Mouse (Mus musculus) embryonic facial prominence, embryonic 12.5 days (tissue): ENCODE data around the gene Ube2v1. TPM values are rescaled to one million over a fixed set of nuclear protein-coding genes. Genes with fewer than 3 reads are reported as not detected.
A peak's percentile ranks its signal among the peaks of the same experiment; 100 is the strongest.

Experiments used
- ATAC-seq: fragments of 200-750 bp; cut with Nextera tagmentation; 2 replicates; pipeline ENCODE4 v1.8.0; 2017; ENCODE audit not compliant: insufficient number of reproducible peaks, insufficient read depth, low FRiP score, low TSS enrichment
- H3K27ac ChIP-seq: fragments of 300-500 bp; sonication (generic); 2 replicates; pipeline ENCODE4 v1.5.1; 2016; ENCODE audit warnings: mild to moderate bottlenecking
- H3K27me3 ChIP-seq: fragments of 300-500 bp; sonication (generic); 2 replicates; pipeline ENCODE4 v1.6.1; 2016; ENCODE audit warnings: mild to moderate bottlenecking, moderate library complexity
- H3K36me3 ChIP-seq: fragments of 300-500 bp; sonication (generic); 2 replicates; pipeline ENCODE4 v1.6.1; 2016; ENCODE audit warnings: mild to moderate bottlenecking
- H3K4me1 ChIP-seq: fragments of 300-500 bp; sonication (generic); 2 replicates; pipeline ENCODE4 v1.6.1; 2016
- H3K4me2 ChIP-seq: fragments of 300-500 bp; sonication (generic); replicated peaks from 2 replicates; pipeline ENCODE4 v1.6.1; 2016; ENCODE audit warnings: mild to moderate bottlenecking, moderate library complexity
- H3K4me3 ChIP-seq: fragments of 300-500 bp; sonication (generic); 2 replicates; pipeline ENCODE4 v1.5.1; 2016; ENCODE audit warnings: mild to moderate bottlenecking
- H3K9ac ChIP-seq: fragments of 300-500 bp; sonication (generic); 2 replicates; pipeline ENCODE4 v1.6.1; 2016; ENCODE audit warnings: mild to moderate bottlenecking, moderate library complexity
- H3K9me3 ChIP-seq: fragments of 300-500 bp; sonication (generic); 2 replicates; pipeline ENCODE4 v1.6.1; 2016; ENCODE audit warnings: mild to moderate bottlenecking, moderate library complexity
- WGBS: fragments of 180-500 bp; shearing (Covaris S2); methylation state at CpG from one replicate; pipeline ENCODE4 v1.1.7; 2016; 5-methylcytosine and 5-hydroxymethylcytosine counted together
- polyA plus RNA-seq: library from polyadenylated mRNA; unstranded; fragments of >200 nt; fragmentation: Nextera tagmentation; extraction: Ambion mirVana; gene quantifications from 2 replicates; pipeline ENCODE4 v1.2.1, GENCODE M21; 2016

The Ube2v1 gene
- 256 and 272 TPM in 2 replicates for polyA plus RNA-seq

DNA sequence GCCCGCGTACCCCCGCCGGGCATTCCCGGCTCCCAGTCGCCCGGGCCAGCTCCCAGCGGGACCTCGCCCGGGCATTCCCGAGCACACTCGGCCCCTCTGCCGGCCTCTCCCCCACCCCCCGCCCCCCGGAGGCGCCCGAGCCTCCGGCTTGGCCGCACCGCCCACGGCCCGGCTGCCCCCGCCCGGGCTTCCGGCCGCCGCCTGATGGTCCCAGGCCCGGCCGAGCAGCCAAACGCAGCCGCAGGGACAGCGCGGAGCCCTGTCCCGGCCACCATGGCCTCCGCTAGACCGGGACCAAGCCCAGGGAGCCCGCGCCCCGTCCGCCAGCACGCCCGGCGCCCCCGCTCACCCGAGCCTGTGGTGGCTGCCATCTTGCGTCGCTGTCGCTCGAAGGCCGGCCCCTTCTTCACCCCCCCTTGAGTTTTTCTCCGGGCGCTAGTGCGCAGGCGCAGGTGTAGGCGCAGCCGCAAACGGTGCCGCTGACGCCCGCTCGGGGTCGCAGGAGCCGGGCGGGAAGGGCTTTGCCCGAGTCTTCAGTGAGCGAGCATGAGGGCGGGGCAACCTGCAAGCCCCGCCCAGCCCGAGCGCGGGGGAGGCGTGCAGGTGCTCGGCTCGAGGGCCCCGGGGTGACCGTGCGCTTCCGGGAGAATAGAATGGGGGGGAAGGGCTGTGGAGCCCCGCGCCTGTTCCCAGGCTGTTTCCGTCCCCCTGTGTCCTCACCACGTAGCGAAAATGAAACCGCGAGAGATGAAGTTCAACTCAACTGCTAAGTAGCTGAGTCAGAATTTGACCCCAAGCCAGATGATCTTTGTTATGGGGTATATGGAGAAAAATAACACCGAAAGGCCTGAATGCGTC lies at the start of gene Ube2v1:
Gene Ube2v1, minus strand, starts transcription at position 505 of the 858 bp plus-strand sequence.
- under 1% methylated on average over 74 of the region's 87 CpGs for WGBS

DNA sequence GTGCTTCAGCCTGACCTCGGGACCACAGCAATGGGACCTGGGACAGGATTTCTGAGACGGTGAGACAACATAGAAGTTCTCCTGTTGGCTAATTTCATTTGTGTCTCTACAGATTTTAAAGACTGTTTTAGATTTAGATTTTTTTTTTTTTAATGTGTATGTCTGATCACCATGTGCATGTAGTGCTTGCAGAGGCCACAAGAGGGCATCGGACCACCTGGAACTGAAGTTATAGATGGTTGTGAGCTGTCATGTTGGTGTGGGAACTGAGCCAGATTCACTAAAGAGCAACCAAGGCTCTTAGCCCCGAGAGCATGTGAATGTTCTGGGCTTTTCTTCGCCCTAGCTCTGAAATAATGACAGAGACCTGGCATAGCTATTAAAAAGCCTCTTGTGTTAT lies 48.8 kb upstream of the Ube2v1 start:
- WGBS = 49% methylated on average over 5 of the region's 5 CpGs
- Histone ChIP-seq H3K9ac (no peak overlapping the region), H3K27me3 (no peaks in the 10 kb centered on the region), H3K36me3 (no peaks in the 10 kb centered on the region), H3K4me3 (no peak overlapping the region), H3K4me1 (no peaks in the 10 kb centered on the region), H3K4me2 (no peak overlapping the region), H3K27ac (no peak overlapping the region), H3K9me3 (no peaks in the 10 kb centered on the region)
- ATAC-seq = no peak

More for the DNA sequence above, at the start of gene Ube2v1:
- Histone ChIP-seq H3K4me3 (peak within 1 kb of the TSS; percentile 96), H3K4me2 (peak within 1 kb of the TSS; percentile 82), H3K27ac (peak within 1 kb of the TSS; percentile 89), H3K9ac (peak within 1 kb of the TSS; percentile 94), H3K4me1 (peaks cover 31% of the 10 kb centered on the region), H3K36me3 (peaks cover 24% of the 10 kb centered on the region), H3K9me3 (no peaks in the 10 kb centered on the region), H3K27me3 (no peaks in the 10 kb centered on the region)
- ATAC-seq = peak; percentile 86

GRCm38 (mm10) chr2:167679902-167680430 lies 48.1 kb upstream of the Ube2v1 start:
- Histone ChIP-seq H3K4me2 (no peak overlapping the region), H3K27ac (no peak overlapping the region), H3K4me1 (no peaks in the 10 kb centered on the region), H3K36me3 (no peaks in the 10 kb centered on the region), H3K9ac (no peak overlapping the region), H3K4me3 (no peak overlapping the region), H3K27me3 (no peaks in the 10 kb centered on the region), H3K9me3 (no peaks in the 10 kb centered on the region)
- WGBS = 2% methylated on average over 13 of the region's 13 CpGs
- no peak for ATAC-seq

- no peak for ATAC-seq
- Histone ChIP-seq H3K27me3 (no peaks in the 10 kb centered on the region), H3K4me2 (no peak overlapping the region), H3K4me3 (no peak overlapping the region), H3K36me3 (no peaks in the 10 kb centered on the region), H3K27ac (no peak overlapping the region), H3K4me1 (no peaks in the 10 kb centered on the region), H3K9ac (no peak overlapping the region), H3K9me3 (no peaks in the 10 kb centered on the region)
- 49% methylated on average over 5 of the region's 5 CpGs for WGBS
These were observed 46.7 kb upstream of the Ube2v1 start for GRCm38 (mm10) chr2:167678600-167678999.

DNA sequence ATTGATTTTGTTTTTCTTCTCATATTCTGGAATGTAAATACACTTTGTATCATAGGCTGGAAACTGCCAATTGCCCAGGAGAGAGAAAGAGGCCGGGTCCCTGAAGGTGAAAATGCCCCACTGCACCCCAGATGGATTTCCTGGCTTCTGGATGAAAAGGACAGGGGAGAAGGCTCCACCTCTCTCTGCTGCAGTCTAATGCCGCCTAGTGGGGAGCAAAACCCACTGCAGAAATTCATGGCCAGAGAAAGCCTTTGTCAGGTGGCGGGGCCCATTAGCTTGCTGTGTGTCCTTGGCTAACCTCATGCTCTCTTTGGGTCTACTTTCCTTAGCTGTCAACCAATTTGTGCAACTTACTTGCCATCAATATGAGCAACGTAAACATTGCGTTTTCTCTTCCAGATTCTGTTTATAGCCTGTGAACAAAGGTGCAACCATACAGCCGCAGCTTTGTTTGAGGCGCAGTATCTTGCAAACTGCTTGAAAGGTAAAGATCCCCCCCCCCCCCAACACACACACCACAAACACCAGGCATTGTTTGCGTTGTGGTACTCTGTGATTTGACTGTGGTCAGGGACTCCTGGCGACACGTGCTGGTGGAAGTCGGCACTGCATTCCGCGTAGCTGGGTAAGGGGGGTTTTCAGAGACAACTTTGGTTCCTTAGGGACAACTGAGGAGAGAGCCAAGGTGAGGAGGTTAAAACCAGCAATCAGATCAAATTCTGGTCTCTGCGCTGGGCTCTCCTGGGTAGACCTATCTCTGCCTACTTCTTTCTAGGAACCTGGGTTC lies 43.4 kb upstream of the Ube2v1 start:
- no peak overlapping the region for H3K4me3 ChIP-seq
- H3K27ac ChIP-seq = no peak overlapping the region
- 37% methylated on average over 14 of the region's 14 CpGs for WGBS
- H3K9ac ChIP-seq = no peak overlapping the region
- H3K9me3 ChIP-seq = no peaks in the 10 kb centered on the region
- ATAC-seq = no peak
- H3K4me1 ChIP-seq = 0 out of 2 replicates have a peak, but pooled peaks cover 4% of the 10 kb centered on the region
- H3K27me3 ChIP-seq = no peaks in the 10 kb centered on the region
- no peaks in the 10 kb centered on the region for H3K36me3 ChIP-seq
- H3K4me2 ChIP-seq = no peak overlapping the region

GRCm38 (mm10) chr2:167672212-167672685 lies 40.4 kb upstream of the Ube2v1 start:
- peak; percentile 72 for ATAC-seq
- no peak overlapping the region for H3K4me3 ChIP-seq
- 25% methylated on average over 13 of the region's 13 CpGs for WGBS

GRCm38 (mm10) chr2:167671101-167671633 lies 39.3 kb upstream of the Ube2v1 start:
- H3K4me1 ChIP-seq = 0 out of 2 replicates have a peak, but pooled peaks cover 4% of the 10 kb centered on the region
- H3K4me2 ChIP-seq = no peak overlapping the region
- WGBS = 74% methylated on average over 5 of the region's 5 CpGs
- H3K9ac ChIP-seq = no peak overlapping the region
- no peaks in the 10 kb centered on the region for H3K27me3 ChIP-seq
- H3K9me3 ChIP-seq = no peaks in the 10 kb centered on the region
- no peaks in the 10 kb centered on the region for H3K36me3 ChIP-seq
- H3K27ac ChIP-seq = no peak overlapping the region
- no peak overlapping the region for H3K4me3 ChIP-seq
- no peak for ATAC-seq

More at GRCm38 (mm10) chr2:167672212-167672685, 40.4 kb upstream of the Ube2v1 start:
- Histone ChIP-seq H3K4me1 (0 out of 2 replicates have a peak, but pooled peaks cover 4% of the 10 kb centered on the region), H3K9me3 (no peaks in the 10 kb centered on the region), H3K36me3 (no peaks in the 10 kb centered on the region), H3K9ac (no peak overlapping the region), H3K4me2 (peak overlapping the region; percentile 21; the same call in 1 of the 2 replicates), H3K27ac (no peak overlapping the region), H3K27me3 (no peaks in the 10 kb centered on the region)

GRCm38 (mm10) chr2:167669398-167669797 lies 37.5 kb upstream of the Ube2v1 start:
- WGBS = 76% methylated on average over 4 of the region's 4 CpGs
- Histone ChIP-seq H3K36me3 (no peaks in the 10 kb centered on the region), H3K4me1 (0 out of 2 replicates have a peak, but pooled peaks cover 4% of the 10 kb centered on the region), H3K4me3 (no peak overlapping the region), H3K9me3 (no peaks in the 10 kb centered on the region), H3K4me2 (no peak overlapping the region), H3K27me3 (no peaks in the 10 kb centered on the region), H3K27ac (no peak overlapping the region), H3K9ac (no peak overlapping the region)
- ATAC-seq = no peak

DNA sequence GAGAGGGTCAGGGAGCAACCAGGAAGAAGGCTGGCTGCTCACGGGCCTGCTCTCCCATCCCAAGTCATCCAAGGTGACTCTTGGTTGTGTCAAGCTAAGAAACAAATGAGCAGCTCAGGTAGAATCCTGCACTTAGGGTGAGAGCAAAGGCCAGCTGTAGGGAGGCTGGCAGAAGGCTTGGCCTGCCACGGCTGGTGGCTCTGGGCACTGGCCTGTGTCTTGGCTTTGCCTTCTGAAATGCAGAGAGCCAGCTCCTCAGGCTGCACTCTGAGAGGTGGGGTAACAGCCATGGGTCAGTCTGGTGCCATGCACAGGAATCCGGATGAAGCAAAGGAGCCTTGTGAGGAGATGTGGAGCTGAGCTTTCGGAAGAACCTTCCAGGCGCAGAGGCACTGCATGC lies 36.5 kb upstream of the Ube2v1 start:
- H3K4me3 ChIP-seq = no peak overlapping the region

GRCm38 (mm10) chr2:167665972-167666713 lies 34.2 kb upstream of the Ube2v1 start:
- Histone ChIP-seq H3K4me2 (no peak overlapping the region), H3K27me3 (peaks cover 5% of the 10 kb centered on the region; the same call in 1 of the 2 replicates), H3K4me3 (no peak overlapping the region), H3K36me3 (no peaks in the 10 kb centered on the region), H3K27ac (no peak overlapping the region), H3K9me3 (no peaks in the 10 kb centered on the region), H3K9ac (no peak overlapping the region), H3K4me1 (peaks cover 9% of the 10 kb centered on the region; the same call in 1 of the 2 replicates)
- no peak for ATAC-seq
- 71% methylated on average over 18 of the region's 18 CpGs for WGBS

More for the DNA sequence above, 36.5 kb upstream of the Ube2v1 start:
- Histone ChIP-seq H3K4me1 (0 out of 2 replicates have a peak, but pooled peaks cover 4% of the 10 kb centered on the region), H3K4me2 (no peak overlapping the region), H3K36me3 (no peaks in the 10 kb centered on the region), H3K9ac (no peak overlapping the region), H3K27ac (no peak overlapping the region), H3K27me3 (no peaks in the 10 kb centered on the region), H3K9me3 (no peaks in the 10 kb centered on the region)
- ATAC-seq = no peak
- 83% methylated on average over 5 of the region's 5 CpGs for whole genome bisulfite sequencing
